Mouse (Mus musculus) CD4-positive, CD25-positive, alpha-beta regulatory T cell, adult 4 months (primary cell): ENCODE measurements around the gene Ing1. TPM values are rescaled to one million over a fixed set of nuclear protein-coding genes. Genes with fewer than 3 reads are reported as not detected.

Experiments
- ATAC-seq: one replicate; pipeline ENCODE4 v1.8.0; 2017
- polyA plus RNA-seq, 2 experiments: library from polyadenylated mRNA; unstranded; fragments of 100-300 nt; shearing (Covaris generic); gene quantifications; one replicate each; pipeline ENCODE4 v1.2.1; 2017

Ing1 gene
- polyA plus RNA-seq, 2 experiments from 2014 or later, result 68.4 to 71.0 TPM

- ATAC-seq, result no peak
Observed at GRCm38 (mm10) chr8:11592296-11592695, 36.9 kb downstream of the Ing1 start.

DNA sequence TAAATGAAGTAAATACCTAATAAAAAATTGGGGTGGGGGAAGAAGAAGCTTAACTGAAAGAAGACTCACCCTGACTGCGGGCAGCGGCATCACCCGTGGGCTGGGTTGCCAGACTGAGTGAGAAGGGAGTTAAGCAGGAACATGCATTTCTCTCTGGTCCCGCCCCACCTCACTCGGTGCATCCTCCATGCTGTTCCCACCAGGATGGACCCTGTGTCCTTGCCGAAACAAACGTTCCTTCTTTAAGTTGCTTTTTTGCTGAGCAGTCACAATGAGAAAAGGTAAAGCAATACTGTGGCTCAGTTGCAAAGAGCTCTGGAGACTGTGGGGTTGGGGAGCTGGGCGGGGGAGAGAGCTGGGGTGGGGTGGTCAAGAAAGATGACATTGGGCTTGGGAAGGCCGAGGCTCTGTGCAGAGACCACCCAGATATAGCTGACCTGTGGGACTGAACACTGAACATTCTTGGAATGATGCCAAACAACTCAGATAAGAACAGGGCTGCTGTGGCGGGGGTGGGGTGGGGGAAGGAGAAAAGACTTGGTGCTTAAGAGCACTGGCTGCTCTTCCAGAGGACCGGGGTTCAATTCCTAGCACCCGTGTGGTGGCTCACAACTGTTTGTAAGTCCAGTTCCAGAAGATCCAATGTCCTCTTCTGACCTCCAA is 38.0 kb downstream of the Ing1 start:
- no peak for ATAC-seq

DNA sequence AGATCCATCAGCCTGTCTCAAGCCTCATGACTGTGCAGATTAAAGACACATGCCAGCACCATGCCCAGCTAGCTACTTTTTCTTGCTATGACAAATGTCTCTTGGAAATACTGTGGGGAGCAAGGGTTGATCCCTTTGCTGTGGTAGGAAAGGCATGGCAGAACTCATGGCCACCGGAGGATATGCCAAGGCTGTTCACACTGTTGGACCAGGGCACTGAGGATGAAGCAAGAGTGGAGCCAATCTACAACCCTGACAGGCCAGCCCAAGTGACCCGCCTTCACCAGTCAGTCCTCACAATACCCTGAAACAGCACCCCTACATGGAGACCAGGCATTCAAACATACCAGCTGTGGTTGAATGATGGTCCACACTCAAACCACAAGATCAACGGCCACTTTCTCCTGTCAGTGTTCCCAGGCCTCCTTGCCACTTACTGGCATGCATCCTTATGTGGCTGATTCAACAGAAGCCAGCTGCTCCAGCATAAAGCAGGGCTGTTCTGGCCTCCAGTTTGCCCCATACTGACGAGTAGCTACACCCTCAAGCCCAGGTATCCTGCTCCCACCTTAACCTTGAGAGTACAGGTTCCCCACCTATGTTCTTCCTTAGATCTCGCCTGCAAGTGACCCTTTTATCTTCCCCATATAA is 45.1 kb downstream of the Ing1 start:
- ATAC-seq, result no peak

DNA sequence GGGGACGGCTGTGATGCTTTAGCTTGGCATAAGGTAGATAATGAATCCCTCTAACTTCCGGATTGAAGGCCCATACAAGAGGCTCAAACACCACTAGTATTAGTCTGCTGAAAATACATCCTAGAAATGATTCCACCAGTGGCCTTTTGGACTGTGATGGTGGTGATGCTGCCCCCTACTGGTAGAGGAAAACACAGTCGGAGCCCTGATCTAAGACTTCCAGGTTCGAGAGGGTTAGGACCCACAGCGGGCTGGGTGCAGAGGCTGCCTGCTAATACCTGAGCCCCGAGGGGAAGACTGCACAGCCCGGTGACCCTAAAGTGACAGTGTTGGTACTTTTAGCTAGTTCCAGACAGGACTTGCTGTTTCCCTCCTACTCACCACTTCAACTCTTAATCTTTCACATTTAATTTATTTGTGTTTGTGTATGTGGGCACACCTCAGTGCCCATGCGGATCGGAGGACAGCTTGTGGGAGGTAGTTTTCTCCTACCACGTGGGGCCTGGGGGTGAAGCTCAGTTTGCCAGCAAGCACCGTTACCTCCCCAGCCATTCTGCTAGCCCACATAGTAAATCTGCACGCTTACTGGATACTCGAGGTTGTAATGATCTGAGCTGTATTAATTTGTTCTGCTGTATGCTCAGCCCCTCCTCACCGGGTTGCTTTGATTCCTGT is 46.8 kb downstream of the Ing1 start:
- peak; percentile 94 for ATAC-seq

GRCm38 (mm10) chr8:11608848-11609247 is 53.5 kb downstream of the Ing1 start:
- no peak for ATAC-seq

Other genes starting within 250 kb of the Ing1 start
- gene Col4a2, start 242.8 kb upstream of the Ing1 start, polyA plus RNA-seq, result not detected
- gene Col4a1, start 242.7 kb upstream of the Ing1 start, polyA plus RNA-seq, result under 1 TPM in 1 of 2 experiments, not detected in 1; 0.22 TPM
- 10 to 100 TPM; 12.0 to 12.8 TPM for gene Rab20, start 76.9 kb upstream of the Ing1 start, polyA plus RNA-seq
- gene Naxd, start 58.1 kb upstream of the Ing1 start, polyA plus RNA-seq, result 10 to 100 TPM; 56.4 to 77.8 TPM
- 10 to 100 TPM; 11.8 to 14.4 TPM for gene Cars2, start 4.8 kb upstream of the Ing1 start, polyA plus RNA-seq
- gene Ankrd10, start 80.2 kb downstream of the Ing1 start, polyA plus RNA-seq, result 10 to 100 TPM; 71.3 to 83.5 TPM
- under 1 TPM; 0.51 to 0.54 TPM for gene 1700016D06Rik, start 145.5 kb downstream of the Ing1 start, polyA plus RNA-seq
- gene Arhgef7, start 172.2 kb downstream of the Ing1 start, polyA plus RNA-seq, result 10 to 100 TPM; 33.2 to 42.6 TPM